Mouse (Mus musculus) stomach, postnatal 0 days (tissue): ENCODE results near the gene Hs3st3b1. TPM values are rescaled to one million over a fixed set of nuclear protein-coding genes. Genes with fewer than 3 reads are reported as not detected.

Experiments used
- ATAC-seq: fragments of 200-750 bp; cut with Nextera tagmentation; 2 replicates; pipeline ENCODE4 v1.8.0; 2017; ENCODE audit not compliant: low FRiP score, low TSS enrichment
- DNase-seq: peaks from one replicate; pipeline ENCODE4 v3.0.0-alpha.2; 2016; ENCODE audit warnings: low spot score
- H3K27ac ChIP-seq: fragments of 300-500 bp; sonication (generic); replicated peaks from 2 replicates; pipeline ENCODE4 v1.5.1; 2014; ENCODE audit warnings: mild to moderate bottlenecking, control low read depth
- H3K27me3 ChIP-seq: fragments of 300-500 bp; sonication (generic); 2 replicates; pipeline ENCODE4 v1.6.1; 2014; ENCODE audit warnings: low read length; ENCODE audit not compliant: control insufficient read depth, insufficient read depth
- H3K36me3 ChIP-seq: fragments of 300-500 bp; sonication (generic); 2 replicates; pipeline ENCODE4 v1.6.1; 2014; ENCODE audit warnings: low read length, mixed read lengths; ENCODE audit not compliant: control insufficient read depth, insufficient read depth
- H3K4me1 ChIP-seq: fragments of 300-500 bp; sonication (generic); replicated peaks from 2 replicates; pipeline ENCODE4 v1.6.1; 2014; ENCODE audit warnings: antibody characterized with exemption; ENCODE audit not compliant: control insufficient read depth, insufficient read depth
- H3K4me2 ChIP-seq: fragments of 300-500 bp; sonication (generic); replicated peaks from 2 replicates; pipeline ENCODE4 v1.6.1; 2014; ENCODE audit warnings: low read depth, mild to moderate bottlenecking, control low read depth, moderate library complexity
- H3K4me3 ChIP-seq: fragments of 300-500 bp; sonication (generic); 2 replicates; pipeline ENCODE4 v1.5.1; 2014; ENCODE audit warnings: low read depth, low read length, control low read depth
- H3K9ac ChIP-seq: fragments of 300-500 bp; sonication (generic); 2 replicates; pipeline ENCODE4 v1.6.1; 2014; ENCODE audit warnings: mild to moderate bottlenecking, low read length, control low read depth, mixed read lengths
- H3K9me3 ChIP-seq: fragments of 300-500 bp; sonication (generic); 2 replicates; pipeline ENCODE4 v1.6.1; 2016; ENCODE audit warnings: low read length; ENCODE audit not compliant: control insufficient read depth
- CTCF ChIP-seq: IDR thresholded peaks from 2 replicates; pipeline ENCODE4 v1.5.1; 2016; ENCODE audit warnings: antibody characterized with exemption, low read depth, mild to moderate bottlenecking, moderate library complexity
- EP300 ChIP-seq: optimal IDR thresholded peaks from 2 replicates; pipeline ENCODE3; 2016; ENCODE audit warnings: antibody characterized with exemption
- WGBS: fragments of 180-500 bp; shearing (Covaris S2); extraction: QIAGEN DNeasy Blood & Tissue Kit; methylation state at CpG from one replicate; pipeline ENCODE4 v1.1.7; 2014; 5-methylcytosine and 5-hydroxymethylcytosine counted together
- polyA plus RNA-seq: library from polyadenylated mRNA; unstranded; fragments of >200 nt; fragmentation: Nextera tagmentation; extraction: Ambion mirVana; gene quantifications from 2 replicates; pipeline ENCODE4 v1.2.1, GENCODE M21; 2015

Hs3st3b1 gene
- polyA plus RNA-seq, 1 experiment from 2014 or later, result 6.9 TPM

GRCm38 (mm10) chr11:63891479-63892020 lies 30.5 kb downstream of the Hs3st3b1 start:
- TF ChIP-seq CTCF, result no peak
- no peak for TF ChIP-seq EP300
- DNase-seq (no peak), ATAC-seq (no peak)
- Histone ChIP-seq H3K9me3 (no peaks in the 10 kb centered on the region), H3K9ac (no peak overlapping the region), H3K4me3 (no peak overlapping the region), H3K36me3 (no peaks in the 10 kb centered on the region), H3K4me1 (no peaks in the 10 kb centered on the region), H3K27ac (no peak overlapping the region), H3K4me2 (no peak overlapping the region), H3K27me3 (no peaks in the 10 kb centered on the region)
- 41% methylated on average over 7 of the region's 7 CpGs for WGBS

GRCm38 (mm10) chr11:63883385-63883784 lies 38.7 kb downstream of the Hs3st3b1 start:
- WGBS, result 61% methylated on average over 3 of the region's 3 CpGs
- TF ChIP-seq EP300 (no peak), CTCF (no peak)

DNA sequence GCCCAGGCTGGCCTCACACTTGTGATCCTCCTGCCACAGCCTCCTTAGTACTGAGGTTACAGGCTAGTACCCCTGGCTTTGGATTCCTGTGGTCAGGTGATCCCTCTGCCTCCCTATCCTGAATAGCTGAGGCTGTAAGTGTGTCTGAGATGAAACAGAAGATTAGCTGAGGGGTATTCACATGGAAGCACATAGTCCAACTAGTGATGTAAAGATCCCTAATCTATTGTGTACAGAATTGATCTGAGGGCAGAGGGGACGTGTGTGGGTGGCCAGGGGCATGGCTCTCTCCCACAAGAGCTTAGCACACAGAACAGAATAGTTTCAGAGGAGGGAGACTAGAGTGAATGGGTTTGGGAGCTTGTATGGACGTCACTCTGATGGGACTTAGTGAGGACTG lies 41.8 kb downstream of the Hs3st3b1 start:
- TF ChIP-seq EP300 (no peak), CTCF (no peak)
- no peak overlapping the region for H3K9ac ChIP-seq
- no peak overlapping the region for H3K27ac ChIP-seq
- H3K4me1 ChIP-seq, result no peaks in the 10 kb centered on the region
- 58% methylated on average over 2 of the region's 2 CpGs for WGBS
- DNase-seq (no peak), ATAC-seq (no peak)
- H3K27me3 ChIP-seq, result no peaks in the 10 kb centered on the region
- H3K4me3 ChIP-seq, result no peak overlapping the region
- H3K36me3 ChIP-seq, result no peaks in the 10 kb centered on the region
- H3K4me2 ChIP-seq, result no peak overlapping the region
- no peaks in the 10 kb centered on the region for H3K9me3 ChIP-seq

More at GRCm38 (mm10) chr11:63883385-63883784, 38.7 kb downstream of the Hs3st3b1 start:
- ATAC-seq (no peak), DNase-seq (no peak)
- no peak overlapping the region for H3K4me2 ChIP-seq
- H3K27ac ChIP-seq, result no peak overlapping the region
- no peak overlapping the region for H3K4me3 ChIP-seq
- no peak overlapping the region for H3K9ac ChIP-seq
- no peaks in the 10 kb centered on the region for H3K9me3 ChIP-seq
- no peaks in the 10 kb centered on the region for H3K27me3 ChIP-seq
- no peaks in the 10 kb centered on the region for H3K4me1 ChIP-seq
- H3K36me3 ChIP-seq, result no peaks in the 10 kb centered on the region

DNA sequence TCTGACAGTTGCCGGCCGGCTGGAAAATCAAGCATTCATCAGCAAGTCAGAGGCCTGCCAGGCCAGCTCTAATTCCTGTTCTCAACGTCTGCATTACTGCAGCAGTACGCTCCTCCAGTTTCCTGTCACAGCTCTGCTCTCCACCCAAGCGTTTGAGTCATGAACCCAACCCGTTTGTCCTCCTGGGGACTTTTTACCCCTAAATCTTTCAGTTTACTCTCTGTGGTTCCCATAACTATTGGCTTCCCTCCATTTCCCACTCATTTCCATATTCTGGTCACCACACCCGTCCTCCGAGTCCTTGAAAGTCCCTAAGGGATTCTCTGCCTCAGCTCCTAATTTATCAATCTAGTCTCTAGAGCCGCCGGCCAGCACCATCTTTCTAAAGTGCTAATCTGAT lies 42.8 kb downstream of the Hs3st3b1 start:
- H3K4me1 ChIP-seq, result no peaks in the 10 kb centered on the region
- 27% methylated on average over 10 of the region's 10 CpGs for WGBS
- no peak overlapping the region for H3K4me3 ChIP-seq
- TF ChIP-seq CTCF, result no peak
- peak; percentile 75 for TF ChIP-seq EP300
- H3K4me2 ChIP-seq, result no peak overlapping the region
- no peak for DNase-seq
- no peak; the same call in 1 of the 2 replicates for ATAC-seq
- H3K9me3 ChIP-seq, result no peaks in the 10 kb centered on the region
- no peaks in the 10 kb centered on the region for H3K36me3 ChIP-seq
- no peak overlapping the region for H3K27ac ChIP-seq
- no peaks in the 10 kb centered on the region for H3K27me3 ChIP-seq
- no peak overlapping the region for H3K9ac ChIP-seq

DNA sequence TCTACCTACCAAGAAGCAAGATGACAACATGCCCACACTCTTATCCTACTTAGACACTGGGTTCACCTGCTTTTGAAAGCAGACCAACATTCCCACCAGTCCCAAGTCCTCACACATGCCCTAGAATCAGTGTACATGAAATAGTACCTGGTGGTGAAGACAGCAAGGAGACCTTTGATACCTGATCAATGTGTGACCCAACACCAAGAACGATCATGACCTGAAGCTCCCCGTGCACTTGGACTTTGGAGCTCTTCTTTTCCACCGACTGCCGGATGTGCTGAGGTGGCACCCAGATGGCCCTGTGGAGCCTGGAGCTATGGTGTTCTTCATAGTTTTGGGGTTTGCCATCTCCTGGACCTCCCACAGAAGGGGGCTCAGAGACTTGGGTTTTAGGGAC lies 43.5 kb downstream of the Hs3st3b1 start:
- DNase-seq, result no peak
- no peaks in the 10 kb centered on the region for H3K4me1 ChIP-seq
- WGBS, result 97% methylated on average over 4 of the region's 4 CpGs
- H3K4me2 ChIP-seq, result no peak overlapping the region
- H3K4me3 ChIP-seq, result no peak overlapping the region
- H3K27me3 ChIP-seq, result no peaks in the 10 kb centered on the region
- TF ChIP-seq CTCF, result no peak
- TF ChIP-seq EP300, result no peak
- H3K36me3 ChIP-seq, result no peaks in the 10 kb centered on the region
- H3K9ac ChIP-seq, result no peak overlapping the region
- no peak for ATAC-seq
- no peaks in the 10 kb centered on the region for H3K9me3 ChIP-seq
- H3K27ac ChIP-seq, result no peak overlapping the region

DNA sequence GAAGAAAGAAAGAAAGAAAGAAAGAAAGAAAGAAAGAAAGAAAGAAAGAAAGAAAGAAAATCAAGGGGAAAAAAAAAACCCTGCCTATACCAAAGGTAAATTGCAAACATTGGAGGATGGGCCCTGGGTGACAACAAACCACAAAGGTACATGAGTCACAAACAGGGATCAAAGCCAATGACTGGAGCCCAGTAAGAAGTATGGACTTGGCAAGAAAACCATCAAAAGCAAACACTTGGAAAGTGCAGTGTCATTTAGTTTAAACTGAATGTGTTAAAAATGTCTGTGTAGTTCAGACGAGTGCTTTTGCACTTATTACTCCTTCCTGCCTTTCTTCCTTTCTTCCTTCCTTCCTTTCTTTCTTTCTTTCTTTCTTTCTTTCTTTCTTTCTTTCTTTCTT lies 59.3 kb downstream of the Hs3st3b1 start:
- no peaks in the 10 kb centered on the region for H3K9me3 ChIP-seq
- no peaks in the 10 kb centered on the region for H3K27me3 ChIP-seq
- ATAC-seq (peak; percentile 68; the same call in 1 of the 2 replicates), DNase-seq (no peak)
- H3K27ac ChIP-seq, result no peak overlapping the region
- H3K4me2 ChIP-seq, result no peak overlapping the region
- no peak overlapping the region for H3K4me3 ChIP-seq
- H3K4me1 ChIP-seq, result no peaks in the 10 kb centered on the region
- no peaks in the 10 kb centered on the region for H3K36me3 ChIP-seq
- TF ChIP-seq EP300 (no peak), CTCF (no peak)
- no peak overlapping the region for H3K9ac ChIP-seq
- WGBS, result 27% methylated on average over 1 of the region's 1 CpGs
